Mouse (Mus musculus) adrenal gland, adult 8-10 months (tissue): ENCODE data around the gene Aox3. TPM values are rescaled to one million over a fixed set of nuclear protein-coding genes. Genes with fewer than 3 reads are reported as not detected.

Experiments
- DNase-seq: peaks from one replicate; pipeline ENCODE4 v3.0.0; 2022
- total RNA-seq, 4 experiments: library from RNA; stranded (reverse); gene quantifications; 2 replicates each; pipeline ENCODE4 v1.2.4; 2022

Gene Aox3
- total RNA-seq = 10 to 100 TPM in 1 of 4 experiments, 1 to 10 TPM in 3; 7.6 to 11.3 (median 8.5) TPM

- DNase-seq = peak; percentile 57
These were observed at the start of gene Aox3 for GRCm38 (mm10) chr1:58112880-58113279. Gene Aox3 (plus strand): TSS chr1:58113130.

- DNase-seq = no peak
These were observed 47.8 kb upstream of the Aox3 start for GRCm38 (mm10) chr1:58065151-58065550.

- DNase-seq = no peak
These were observed 47.3 kb upstream of the Aox3 start for GRCm38 (mm10) chr1:58065606-58066005.

GRCm38 (mm10) chr1:58069181-58069580, 43.7 kb upstream of the Aox3 start:
- no peak for DNase-seq

- no peak for DNase-seq
These were observed 42.8 kb upstream of the Aox3 start for GRCm38 (mm10) chr1:58070091-58070490.

GRCm38 (mm10) chr1:58071006-58071405, 41.9 kb upstream of the Aox3 start:
- DNase-seq = peak; percentile 21

- DNase-seq = no peak
These were observed 41.4 kb upstream of the Aox3 start for GRCm38 (mm10) chr1:58071509-58071908.

GRCm38 (mm10) chr1:58072416-58072815, 40.5 kb upstream of the Aox3 start:
- DNase-seq = no peak

GRCm38 (mm10) chr1:58072991-58073730, 39.8 kb upstream of the Aox3 start:
- no peak for DNase-seq

GRCm38 (mm10) chr1:58074266-58074665, 38.7 kb upstream of the Aox3 start:
- no peak for DNase-seq

- DNase-seq = no peak
These were observed 35.0 kb upstream of the Aox3 start for GRCm38 (mm10) chr1:58077882-58078281.

- no peak for DNase-seq
These were observed 34.5 kb upstream of the Aox3 start for GRCm38 (mm10) chr1:58078390-58078789.

- DNase-seq = no peak
These were observed 33.2 kb upstream of the Aox3 start for GRCm38 (mm10) chr1:58079689-58080088.

GRCm38 (mm10) chr1:58080446-58080845, 32.5 kb upstream of the Aox3 start:
- DNase-seq = no peak

GRCm38 (mm10) chr1:58081356-58081755, 31.6 kb upstream of the Aox3 start:
- no peak for DNase-seq

- peak; percentile 21 for DNase-seq
These were observed 23.6 kb upstream of the Aox3 start for GRCm38 (mm10) chr1:58089316-58089715.

GRCm38 (mm10) chr1:58090191-58090590, 22.7 kb upstream of the Aox3 start:
- no peak for DNase-seq

- no peak for DNase-seq
These were observed 21.7 kb upstream of the Aox3 start for GRCm38 (mm10) chr1:58091213-58091612.

- DNase-seq = no peak
These were observed 20.9 kb upstream of the Aox3 start for GRCm38 (mm10) chr1:58091992-58092560.

- DNase-seq = no peak
These were observed 15.6 kb upstream of the Aox3 start for GRCm38 (mm10) chr1:58097338-58097737.

- DNase-seq = no peak
These were observed 13.8 kb upstream of the Aox3 start for GRCm38 (mm10) chr1:58099119-58099518.

GRCm38 (mm10) chr1:58101531-58102146, 11.3 kb upstream of the Aox3 start:
- DNase-seq = peak; percentile 24

- no peak for DNase-seq
These were observed 10.4 kb upstream of the Aox3 start for GRCm38 (mm10) chr1:58102494-58102893.

- DNase-seq = no peak
These were observed 7.2 kb upstream of the Aox3 start for GRCm38 (mm10) chr1:58105685-58106084.
